Mouse (Mus musculus) layer of hippocampus, postnatal 10 days (tissue): ENCODE measurements around the gene Kcnj12. TPM values are rescaled to one million over a fixed set of nuclear protein-coding genes. Genes with fewer than 3 reads are reported as not detected.

Experiments used
- DNase-seq, 2 experiments: peaks; one replicate each; pipeline ENCODE4 v3.0.0; 2021; ENCODE audit warnings: low spot score in 2 of 2
- total RNA-seq, 2 experiments: library from RNA; stranded (reverse); gene quantifications; 2 replicates each; pipeline ENCODE4 v1.2.3; 2021

Gene Kcnj12
- total RNA-seq, 2 experiments from 2014 or later = 7.4 to 8.2 TPM

- DNase-seq = no peak
These were observed 28.8 kb downstream of the Kcnj12 start for GRCm38 (mm10) chr11:61051151-61051550.

DNA sequence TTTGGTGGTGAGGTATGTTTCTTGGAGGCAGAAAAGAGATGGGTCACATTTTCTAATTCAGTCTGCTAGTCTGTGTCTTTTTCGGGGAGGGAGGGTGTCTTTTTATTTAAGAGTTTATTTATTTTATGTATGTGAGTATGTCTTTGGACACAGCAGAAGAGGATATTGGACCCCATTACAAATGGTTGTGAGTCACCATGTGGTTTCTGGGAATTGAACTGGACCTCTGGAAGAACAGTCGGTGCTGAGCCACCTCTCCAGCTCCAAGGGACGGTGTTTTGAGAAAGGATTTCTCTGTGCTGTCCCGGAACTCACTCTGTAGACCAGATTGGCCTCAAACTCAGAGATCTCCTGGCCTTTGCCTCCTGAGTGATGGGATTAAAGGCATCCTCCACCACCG, 34.5 kb downstream of the Kcnj12 start:
- no peak for DNase-seq

DNA sequence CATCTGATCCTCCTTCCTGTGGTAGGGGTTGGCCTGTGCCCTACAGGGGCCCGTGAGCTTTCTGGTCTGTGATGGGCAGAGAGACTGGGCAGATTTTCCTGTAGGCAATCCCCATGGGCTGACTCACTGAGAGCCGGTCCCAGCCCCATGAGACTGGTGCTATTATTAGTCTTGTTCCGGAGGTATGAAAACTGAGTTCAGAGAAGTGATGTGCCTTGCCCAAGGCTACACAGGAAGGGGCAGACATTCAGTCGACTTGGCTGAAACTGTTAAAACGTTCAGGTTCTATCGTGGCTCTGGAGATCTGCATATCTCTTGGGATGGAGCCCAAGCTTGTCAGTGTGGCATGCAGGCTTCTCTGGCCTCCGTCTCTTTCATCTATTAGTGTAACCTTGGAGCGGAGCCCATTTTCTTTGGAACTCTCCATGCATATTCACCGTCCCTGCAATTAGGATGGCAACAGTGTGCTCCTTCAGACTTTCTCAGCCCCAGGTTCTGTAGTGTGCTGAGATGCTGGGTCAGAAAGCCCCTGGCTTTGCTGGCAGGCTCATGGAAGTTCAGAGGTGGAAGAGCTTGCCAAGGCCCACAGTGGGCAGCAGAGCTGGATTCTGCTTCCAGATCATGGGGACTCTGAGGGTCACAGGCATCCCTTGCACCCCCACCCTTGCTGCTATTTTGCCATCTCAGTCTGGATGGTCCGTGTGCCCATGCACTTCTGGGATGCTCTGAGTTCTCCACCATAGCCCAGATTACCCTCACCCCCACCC, 37.5 kb downstream of the Kcnj12 start:
- DNase-seq = no peak

DNA sequence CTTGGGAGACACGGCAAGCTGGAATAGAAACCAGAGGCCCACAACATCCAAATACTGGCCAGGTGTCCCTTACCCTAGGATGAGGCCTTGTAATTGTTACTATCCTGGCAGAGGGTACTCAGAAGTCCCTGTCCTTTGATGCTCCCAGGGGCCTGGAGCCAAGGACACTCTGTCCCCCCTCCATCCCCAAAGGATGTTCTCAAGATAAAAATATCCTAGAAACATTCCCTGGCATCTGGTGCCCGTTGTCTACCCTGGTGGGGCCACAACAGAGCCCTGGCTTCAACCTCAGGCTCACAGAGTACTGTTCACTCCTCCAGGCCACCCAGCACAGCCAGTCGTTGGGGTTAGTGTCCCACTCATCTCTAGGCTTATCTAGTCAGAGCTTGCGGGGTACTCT, 38.3 kb downstream of the Kcnj12 start:
- no peak for DNase-seq

DNA sequence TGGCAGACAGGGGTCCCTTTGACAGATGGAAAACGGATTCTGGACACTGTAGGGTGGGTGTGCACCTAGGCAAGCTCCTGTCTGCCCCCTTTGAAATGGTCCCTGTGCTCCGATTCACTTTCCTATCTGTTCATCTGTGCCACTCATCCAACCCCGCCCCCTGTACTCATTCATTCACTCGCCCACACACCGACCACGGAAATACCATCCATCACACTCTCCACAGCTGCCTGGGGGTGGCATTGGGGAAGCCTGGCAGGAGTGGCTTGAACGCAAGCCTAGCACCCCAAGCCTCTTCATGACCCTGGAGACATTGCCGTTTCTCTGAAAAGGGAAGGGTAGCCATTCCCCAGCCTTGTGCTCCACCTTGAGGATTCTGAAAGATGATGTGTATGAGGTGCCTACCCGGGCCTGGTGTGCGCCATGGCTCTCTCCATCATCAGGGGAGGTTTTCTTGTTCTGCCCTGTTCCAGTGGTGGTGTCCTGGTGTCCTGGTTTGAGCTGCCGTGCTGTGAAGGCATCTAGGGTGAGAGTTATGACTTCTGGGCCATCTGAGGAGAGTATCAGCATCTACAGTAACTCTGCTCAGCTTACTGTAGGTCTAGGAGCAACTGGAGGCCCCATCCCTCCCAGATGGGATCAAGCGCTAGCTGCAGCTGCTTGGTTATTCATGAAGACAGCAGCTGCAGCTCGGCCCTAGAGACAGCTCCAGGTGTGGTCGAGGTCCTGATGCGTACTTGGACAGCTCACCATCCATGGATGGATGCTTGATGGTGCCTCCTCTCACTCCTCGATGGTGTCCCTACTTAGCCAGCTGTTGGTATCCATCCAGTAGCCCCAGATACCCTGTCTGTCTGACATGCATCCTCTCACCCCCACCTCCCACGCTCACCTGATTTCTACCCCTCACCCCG, 40.4 kb downstream of the Kcnj12 start:
- no peak for DNase-seq

GRCm38 (mm10) chr11:61063503-61063902, 41.1 kb downstream of the Kcnj12 start:
- DNase-seq = no peak

DNA sequence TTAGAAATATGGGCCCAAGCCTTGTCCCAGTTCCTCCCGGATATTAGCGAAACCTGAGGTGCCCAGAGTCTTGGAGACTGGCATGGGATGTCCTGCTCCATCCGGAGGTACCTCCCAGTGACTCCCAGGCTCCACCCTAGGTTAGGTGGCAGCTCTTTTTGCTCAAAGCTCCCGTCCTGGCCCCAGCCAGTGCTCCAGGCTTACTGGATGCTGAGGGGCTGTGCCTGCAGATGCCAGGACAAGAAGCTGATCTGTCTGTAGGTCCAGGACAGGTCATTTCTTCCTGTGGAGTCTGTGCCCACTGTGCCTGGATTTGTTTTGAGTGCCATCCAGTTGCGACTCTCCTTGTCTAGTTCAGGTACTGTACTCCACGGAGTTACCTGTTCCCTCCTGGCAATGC, 43.3 kb downstream of the Kcnj12 start:
- DNase-seq = no peak

- no peak for DNase-seq
These were observed 44.9 kb downstream of the Kcnj12 start for GRCm38 (mm10) chr11:61067133-61067835.

GRCm38 (mm10) chr11:61068866-61069265, 46.5 kb downstream of the Kcnj12 start:
- peak in 1 of 2 experiments; percentile 27 for DNase-seq

DNA sequence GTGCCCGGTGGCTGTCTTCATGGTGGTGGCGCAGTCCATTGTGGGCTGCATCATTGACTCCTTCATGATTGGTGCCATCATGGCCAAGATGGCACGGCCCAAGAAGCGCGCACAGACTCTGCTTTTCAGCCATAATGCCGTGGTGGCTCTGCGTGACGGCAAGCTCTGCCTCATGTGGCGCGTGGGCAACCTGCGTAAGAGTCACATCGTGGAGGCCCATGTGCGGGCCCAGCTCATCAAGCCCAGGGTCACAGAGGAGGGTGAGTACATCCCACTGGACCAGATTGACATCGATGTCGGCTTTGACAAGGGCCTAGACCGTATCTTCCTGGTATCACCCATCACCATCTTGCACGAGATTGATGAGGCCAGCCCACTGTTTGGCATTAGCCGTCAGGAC, 47.3 kb downstream of the Kcnj12 start:
- no peak for DNase-seq

DNA sequence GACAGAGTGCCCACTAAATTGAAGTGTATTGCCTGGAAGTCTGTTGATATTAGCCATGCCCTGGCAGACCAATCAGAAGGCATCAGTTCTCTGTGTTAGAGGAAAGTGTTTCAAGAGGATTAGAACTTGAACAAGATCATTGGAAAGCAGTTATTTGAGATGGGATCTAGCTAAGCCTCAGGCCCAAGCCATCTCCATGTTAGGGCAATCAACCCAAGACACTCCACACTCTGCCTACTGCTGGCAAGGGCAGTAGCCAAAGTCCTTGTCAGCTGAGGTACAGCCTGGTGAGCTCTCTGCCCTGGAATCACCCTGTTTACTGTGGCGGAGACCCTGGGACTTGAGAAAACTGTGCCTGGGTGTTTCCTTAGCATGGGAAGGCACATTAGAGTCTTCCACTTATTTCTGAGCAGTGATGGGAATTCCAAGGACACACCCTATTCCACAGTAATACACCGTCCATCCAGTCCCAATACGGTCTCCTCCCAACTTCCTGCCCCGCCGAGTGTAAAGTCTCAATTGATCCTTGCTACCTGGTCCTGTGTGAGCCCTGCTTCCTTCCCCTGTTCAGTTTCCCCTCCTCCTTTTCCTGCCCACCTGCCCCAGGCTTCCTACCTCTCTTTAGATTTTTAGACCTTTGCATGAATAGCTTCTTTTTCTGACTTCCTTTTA, 52.4 kb downstream of the Kcnj12 start:
- DNase-seq = no peak

DNA sequence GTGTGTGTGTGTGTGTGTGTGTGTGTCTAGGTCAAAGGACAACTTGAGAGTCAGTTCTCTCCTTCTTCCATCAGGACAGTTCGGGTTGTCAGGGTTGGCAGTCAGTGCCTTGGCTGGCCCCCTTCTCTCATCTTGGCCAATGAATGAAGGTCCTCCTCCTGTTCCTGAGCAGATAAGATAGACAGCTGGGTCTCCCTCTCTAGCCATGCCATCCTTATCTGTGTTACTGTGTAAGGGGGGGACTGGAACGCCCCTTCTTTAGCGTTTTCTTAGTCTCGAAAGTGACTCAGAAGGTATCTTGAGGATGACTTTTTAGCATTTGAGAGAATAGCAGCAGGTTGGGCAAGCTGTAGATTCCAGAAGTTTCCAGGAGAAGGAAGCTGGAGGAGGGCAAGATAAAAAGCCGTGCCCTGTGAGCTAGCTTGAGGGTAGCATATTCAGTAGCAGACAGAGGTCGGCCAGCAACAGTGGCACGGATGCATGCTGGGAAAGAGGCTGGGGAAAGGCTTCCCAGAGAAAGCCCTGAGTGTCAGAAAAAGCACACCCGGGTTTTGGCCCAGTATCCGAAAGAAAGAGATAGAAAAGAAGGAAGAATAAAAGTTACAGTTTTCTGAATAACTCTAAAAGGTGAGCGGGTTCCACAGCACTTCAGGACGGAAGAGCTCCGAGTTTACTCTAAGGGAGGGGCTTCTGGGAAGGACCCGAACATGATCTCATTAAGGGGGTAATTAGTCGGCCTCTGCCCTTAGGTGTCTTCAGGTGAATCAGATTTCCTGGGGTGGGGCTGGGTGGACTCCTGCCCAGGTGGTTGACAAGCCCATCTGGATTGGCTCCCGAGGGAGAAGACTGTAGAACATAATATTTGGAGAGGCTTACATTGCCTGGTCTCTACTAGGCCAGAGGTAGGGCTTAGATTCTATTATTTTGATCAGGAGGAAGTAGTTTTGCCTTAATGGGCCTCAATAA, 53.3 kb downstream of the Kcnj12 start:
- no peak for DNase-seq

- no peak for DNase-seq
These were observed 59.3 kb downstream of the Kcnj12 start for GRCm38 (mm10) chr11:61081624-61082023.

DNA sequence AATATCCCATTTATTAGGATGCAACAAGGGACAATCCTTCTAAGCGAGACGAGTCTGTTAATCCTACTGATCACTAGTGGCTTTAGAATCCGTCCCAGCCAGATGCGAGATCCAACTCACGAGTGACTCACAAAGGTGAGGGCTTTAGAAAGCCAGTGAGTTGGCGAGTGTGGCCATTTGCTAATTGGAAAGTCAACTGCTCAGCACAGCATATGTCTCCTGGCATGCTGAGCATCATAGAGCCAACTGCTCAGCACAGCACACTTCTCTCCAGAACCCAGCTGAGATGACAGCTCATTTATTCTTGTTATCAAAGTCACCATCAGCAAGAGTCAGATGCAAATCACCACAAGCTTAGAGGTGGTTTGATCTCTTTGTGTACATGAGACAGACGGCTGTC, 67.8 kb downstream of the Kcnj12 start:
- no peak for DNase-seq

DNA sequence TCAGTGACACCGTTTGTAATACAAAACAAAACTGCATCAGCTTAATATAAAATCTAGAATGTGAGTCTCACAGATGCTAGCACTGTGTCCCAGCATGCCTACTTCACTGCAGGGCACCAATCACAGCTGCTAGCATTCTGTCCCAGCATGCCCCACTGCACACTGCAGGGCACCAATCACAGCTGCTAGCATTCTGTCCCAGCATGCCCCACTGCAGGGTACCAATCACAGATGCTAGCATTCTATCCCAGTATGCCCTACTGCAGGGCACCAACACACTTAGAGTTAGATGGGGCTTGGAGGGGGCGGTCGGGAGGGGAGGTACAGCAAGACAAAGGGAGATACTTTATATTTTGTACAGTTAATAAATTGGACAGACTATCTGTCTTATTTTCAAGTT, 68.8 kb downstream of the Kcnj12 start:
- DNase-seq = no peak

DNA sequence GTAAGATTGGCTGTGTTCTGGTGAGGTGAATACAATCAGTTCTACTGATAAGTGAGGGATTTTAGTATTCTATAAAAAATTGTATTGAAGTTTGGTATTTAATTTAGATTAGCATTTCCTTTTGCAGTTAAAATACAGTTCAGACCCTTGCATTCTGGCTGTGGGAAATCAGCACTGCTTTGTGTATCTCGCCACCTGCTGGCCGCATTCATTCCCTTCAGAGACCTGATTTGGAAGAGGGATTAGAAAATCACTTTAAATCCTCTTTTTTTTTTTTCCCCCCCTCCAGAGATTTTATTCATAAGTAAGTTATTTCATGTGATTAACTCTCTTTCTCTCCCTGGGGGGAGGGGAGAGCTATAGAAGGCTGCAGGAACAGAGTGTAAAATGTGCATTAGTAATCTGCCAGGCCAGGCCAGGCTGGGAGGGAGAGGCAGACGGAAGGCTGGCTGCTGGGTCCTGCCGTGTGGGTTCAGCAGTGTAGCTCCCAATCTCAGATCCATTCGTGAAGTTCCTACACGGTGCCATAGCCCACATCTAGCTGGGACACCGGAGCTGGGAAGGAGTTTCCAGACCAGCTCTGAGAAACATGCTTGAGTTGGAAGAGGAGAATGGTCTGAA, 69.4 kb downstream of the Kcnj12 start:
- DNase-seq = peak; percentile 85 to 88

GRCm38 (mm10) chr11:61098046-61098445, 75.7 kb downstream of the Kcnj12 start:
- DNase-seq = no peak

DNA sequence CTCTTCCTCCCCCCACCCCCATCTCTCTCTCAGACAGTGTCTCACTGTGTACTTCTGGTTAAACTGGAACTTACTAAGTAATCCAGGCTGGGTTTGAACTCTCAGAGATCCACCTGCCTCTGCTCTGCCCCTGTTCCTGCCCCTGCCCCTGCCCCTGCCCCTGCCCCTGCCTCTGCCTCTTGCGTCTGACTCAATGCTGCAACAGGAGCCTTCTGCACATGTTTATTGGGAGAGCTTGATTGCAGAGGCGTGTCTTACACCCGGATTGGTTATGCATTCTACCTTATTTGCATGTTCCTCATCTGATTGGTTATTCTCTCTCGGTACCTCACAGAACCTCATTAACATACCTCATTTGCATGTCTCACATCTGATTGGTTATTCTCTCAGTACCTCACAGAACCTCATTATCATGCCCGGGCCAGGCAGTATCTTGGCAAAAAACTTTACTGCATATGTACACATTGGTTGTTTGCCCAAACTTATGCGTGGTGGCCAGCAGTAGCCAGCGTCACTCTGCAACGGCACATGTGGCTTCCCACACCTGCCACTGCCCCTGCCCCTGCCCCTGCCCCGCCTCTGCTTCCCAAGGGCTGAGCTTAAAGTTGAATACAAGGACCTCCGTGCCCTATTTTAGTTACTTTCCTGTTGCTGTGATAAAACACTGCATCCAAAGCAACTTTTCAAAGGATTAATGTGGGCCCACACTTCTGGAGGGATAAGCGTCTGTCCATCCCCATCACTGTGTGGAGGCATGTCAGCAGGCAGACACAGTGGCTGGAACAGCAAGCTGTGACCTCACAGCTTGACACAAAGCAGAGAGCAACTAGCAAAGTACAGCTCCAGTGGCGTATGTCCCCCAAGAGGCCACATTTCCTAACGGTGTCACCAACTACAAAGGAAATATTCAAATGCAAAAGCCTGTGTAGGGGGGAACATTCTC, 80.3 kb downstream of the Kcnj12 start:
- DNase-seq = no peak
